Mouse (Mus musculus) spleen, adult 2 months (tissue): ENCODE data around the gene G6pc3.

Experiments
- CTCF ChIP-seq: fragments of 200-500 bp; IDR thresholded peaks from 2 replicates; pipeline ENCODE4 v1.5.1; 2011; ENCODE audit warnings: mild to moderate bottlenecking, inconsistent platforms; ENCODE audit not compliant: insufficient read depth, insufficient read length, insufficient replicate concordance; ENCODE audit errors: extremely low read depth
- POLR2A ChIP-seq: fragments of 200-500 bp; IDR thresholded peaks from 2 replicates; pipeline ENCODE4 v1.6.1; 2011; ENCODE audit warnings: low read depth, low read length, inconsistent platforms

DNA sequence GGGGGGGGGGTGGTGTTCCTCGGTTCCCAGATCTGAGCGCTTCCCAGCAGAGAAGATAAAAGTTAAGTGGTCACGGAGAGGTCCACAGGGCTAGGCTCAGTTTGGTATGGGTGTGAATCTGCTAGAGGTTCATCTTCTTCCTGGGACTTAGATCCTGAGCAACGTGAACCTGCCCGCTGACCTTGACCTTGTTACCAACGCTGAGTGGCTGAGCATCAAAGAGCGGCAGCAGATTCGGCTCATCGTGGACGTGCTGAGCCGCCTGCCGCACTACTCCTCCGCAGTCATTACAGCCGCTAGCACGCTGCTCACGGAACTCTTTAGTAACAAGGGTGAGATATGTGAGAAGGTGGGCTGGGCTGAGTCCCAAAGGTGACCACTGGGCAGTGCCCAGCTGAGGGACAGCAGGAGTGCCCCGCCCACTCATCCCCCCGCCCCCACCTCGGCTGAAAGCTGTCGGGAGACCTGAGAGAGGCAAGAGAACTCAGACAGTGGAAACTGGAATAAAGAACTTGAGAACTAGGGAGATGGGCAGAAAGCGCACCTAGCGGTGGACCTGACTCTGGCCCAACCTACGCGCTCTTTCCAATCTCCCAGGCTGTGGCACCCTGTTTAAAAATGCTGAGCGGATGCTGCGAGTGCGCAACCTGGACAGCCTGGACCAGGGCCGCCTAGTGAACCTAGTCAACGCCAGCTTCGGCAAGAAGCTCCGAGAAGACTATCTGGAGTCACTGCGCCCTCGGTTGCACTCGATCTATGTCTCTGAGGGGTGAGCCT, 42.0 kb upstream of the G6pc3 start:
- TF ChIP-seq POLR2A (no peak), CTCF (no peak)
